Mouse (Mus musculus) stomach, postnatal 0 days (tissue): Measurements from ENCODE around the gene Gm28051. TPM values are rescaled to one million over a fixed set of nuclear protein-coding genes. Genes with fewer than 3 reads are reported as not detected.

Source experiments
- ATAC-seq: fragments of 200-750 bp; cut with Nextera tagmentation; 2 replicates; pipeline ENCODE4 v1.8.0; 2017; ENCODE audit not compliant: low FRiP score, low TSS enrichment
- DNase-seq: peaks from one replicate; pipeline ENCODE4 v3.0.0-alpha.2; 2016; ENCODE audit warnings: low spot score
- H3K27ac ChIP-seq: fragments of 300-500 bp; sonication (generic); replicated peaks from 2 replicates; pipeline ENCODE4 v1.5.1; 2014; ENCODE audit warnings: mild to moderate bottlenecking, control low read depth
- H3K27me3 ChIP-seq: fragments of 300-500 bp; sonication (generic); 2 replicates; pipeline ENCODE4 v1.6.1; 2014; ENCODE audit warnings: low read length; ENCODE audit not compliant: control insufficient read depth, insufficient read depth
- H3K36me3 ChIP-seq: fragments of 300-500 bp; sonication (generic); 2 replicates; pipeline ENCODE4 v1.6.1; 2014; ENCODE audit warnings: low read length, mixed read lengths; ENCODE audit not compliant: control insufficient read depth, insufficient read depth
- H3K4me1 ChIP-seq: fragments of 300-500 bp; sonication (generic); replicated peaks from 2 replicates; pipeline ENCODE4 v1.6.1; 2014; ENCODE audit warnings: antibody characterized with exemption; ENCODE audit not compliant: control insufficient read depth, insufficient read depth
- H3K4me2 ChIP-seq: fragments of 300-500 bp; sonication (generic); replicated peaks from 2 replicates; pipeline ENCODE4 v1.6.1; 2014; ENCODE audit warnings: low read depth, mild to moderate bottlenecking, control low read depth, moderate library complexity
- H3K4me3 ChIP-seq: fragments of 300-500 bp; sonication (generic); 2 replicates; pipeline ENCODE4 v1.5.1; 2014; ENCODE audit warnings: low read depth, low read length, control low read depth
- H3K9ac ChIP-seq: fragments of 300-500 bp; sonication (generic); 2 replicates; pipeline ENCODE4 v1.6.1; 2014; ENCODE audit warnings: mild to moderate bottlenecking, low read length, control low read depth, mixed read lengths
- H3K9me3 ChIP-seq: fragments of 300-500 bp; sonication (generic); 2 replicates; pipeline ENCODE4 v1.6.1; 2016; ENCODE audit warnings: low read length; ENCODE audit not compliant: control insufficient read depth
- CTCF ChIP-seq: IDR thresholded peaks from 2 replicates; pipeline ENCODE4 v1.5.1; 2016; ENCODE audit warnings: antibody characterized with exemption, low read depth, mild to moderate bottlenecking, moderate library complexity
- EP300 ChIP-seq: optimal IDR thresholded peaks from 2 replicates; pipeline ENCODE3; 2016; ENCODE audit warnings: antibody characterized with exemption
- WGBS: fragments of 180-500 bp; shearing (Covaris S2); extraction: QIAGEN DNeasy Blood & Tissue Kit; methylation state at CpG from one replicate; pipeline ENCODE4 v1.1.7; 2014; 5-methylcytosine and 5-hydroxymethylcytosine counted together
- microRNA counts: library from miRNA; unstranded; fragments of <30 nt; microRNA quantifications from one replicate; lab custom pipeline; 2015
- microRNA-seq: library from miRNA; unstranded; fragments of <30 nt; microRNA quantifications from one replicate; pipeline ENCODE4, GENCODE M21; 2016
- polyA plus RNA-seq: library from polyadenylated mRNA; unstranded; fragments of >200 nt; fragmentation: Nextera tagmentation; extraction: Ambion mirVana; gene quantifications from 2 replicates; pipeline ENCODE4 v1.2.1, GENCODE M21; 2015

The Gm28051 gene
- polyA plus RNA-seq, 1 experiment from 2014 or later, result not detected

DNA sequence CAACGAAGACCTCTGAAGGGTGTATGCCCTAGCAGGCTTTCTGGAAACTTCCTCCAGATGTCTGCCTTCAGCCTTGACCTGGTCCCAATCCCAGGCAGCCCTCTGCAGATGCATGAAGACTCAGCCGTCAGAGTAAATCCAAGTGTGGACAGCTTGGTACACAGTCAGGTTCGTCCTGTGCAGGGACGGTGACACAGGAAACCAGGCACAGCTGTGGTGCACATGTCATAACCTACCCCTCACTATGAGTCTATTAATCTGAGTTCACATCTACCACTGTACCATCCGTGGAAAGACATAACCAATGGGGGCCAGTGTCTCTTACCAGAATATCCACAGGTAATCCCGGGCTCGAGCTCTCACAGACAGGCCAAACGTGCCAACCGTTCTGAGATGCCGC, 83.0 kb downstream of the Gm28051 start:
- no peak overlapping the region for H3K4me3 ChIP-seq
- no peaks in the 10 kb centered on the region for H3K9me3 ChIP-seq
- ATAC-seq, result no peak
- no peak overlapping the region for H3K9ac ChIP-seq
- WGBS, result 80% methylated on average over 10 of the region's 10 CpGs
- no peaks in the 10 kb centered on the region for H3K36me3 ChIP-seq
- no peak for DNase-seq
- H3K27ac ChIP-seq, result no peak overlapping the region
- no peaks in the 10 kb centered on the region for H3K4me1 ChIP-seq
- H3K4me2 ChIP-seq, result no peak overlapping the region
- H3K27me3 ChIP-seq, result no peaks in the 10 kb centered on the region
- no peak for TF ChIP-seq CTCF
- no peak for TF ChIP-seq EP300

DNA sequence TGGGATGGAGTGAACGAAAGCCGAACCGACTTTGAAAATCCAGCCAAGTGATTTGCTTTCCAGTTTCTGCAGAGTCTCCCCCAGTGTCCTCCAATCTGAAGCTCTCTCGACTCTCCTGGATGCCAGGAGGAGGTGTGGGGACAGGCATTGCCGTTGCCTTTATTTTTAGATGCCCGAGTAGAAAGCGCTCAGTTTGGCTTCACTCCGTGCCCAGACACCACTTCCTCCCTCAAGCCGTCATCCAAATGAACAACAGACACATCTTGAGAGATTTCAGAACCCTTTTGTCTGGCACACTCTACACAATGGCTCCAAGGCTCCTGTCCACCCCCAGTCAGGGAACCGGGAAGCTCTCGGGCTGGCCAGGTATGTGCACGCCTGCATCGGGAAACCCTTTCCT, 83.4 kb downstream of the Gm28051 start:
- Histone ChIP-seq H3K9ac (no peak overlapping the region), H3K27ac (no peak overlapping the region), H3K36me3 (no peaks in the 10 kb centered on the region), H3K4me3 (no peak overlapping the region), H3K27me3 (no peaks in the 10 kb centered on the region), H3K4me1 (no peaks in the 10 kb centered on the region), H3K9me3 (no peaks in the 10 kb centered on the region), H3K4me2 (no peak overlapping the region)
- ATAC-seq (no peak), DNase-seq (no peak)
- 75% methylated on average over 13 of the region's 13 CpGs for WGBS
- TF ChIP-seq EP300 (no peak), CTCF (no peak)

DNA sequence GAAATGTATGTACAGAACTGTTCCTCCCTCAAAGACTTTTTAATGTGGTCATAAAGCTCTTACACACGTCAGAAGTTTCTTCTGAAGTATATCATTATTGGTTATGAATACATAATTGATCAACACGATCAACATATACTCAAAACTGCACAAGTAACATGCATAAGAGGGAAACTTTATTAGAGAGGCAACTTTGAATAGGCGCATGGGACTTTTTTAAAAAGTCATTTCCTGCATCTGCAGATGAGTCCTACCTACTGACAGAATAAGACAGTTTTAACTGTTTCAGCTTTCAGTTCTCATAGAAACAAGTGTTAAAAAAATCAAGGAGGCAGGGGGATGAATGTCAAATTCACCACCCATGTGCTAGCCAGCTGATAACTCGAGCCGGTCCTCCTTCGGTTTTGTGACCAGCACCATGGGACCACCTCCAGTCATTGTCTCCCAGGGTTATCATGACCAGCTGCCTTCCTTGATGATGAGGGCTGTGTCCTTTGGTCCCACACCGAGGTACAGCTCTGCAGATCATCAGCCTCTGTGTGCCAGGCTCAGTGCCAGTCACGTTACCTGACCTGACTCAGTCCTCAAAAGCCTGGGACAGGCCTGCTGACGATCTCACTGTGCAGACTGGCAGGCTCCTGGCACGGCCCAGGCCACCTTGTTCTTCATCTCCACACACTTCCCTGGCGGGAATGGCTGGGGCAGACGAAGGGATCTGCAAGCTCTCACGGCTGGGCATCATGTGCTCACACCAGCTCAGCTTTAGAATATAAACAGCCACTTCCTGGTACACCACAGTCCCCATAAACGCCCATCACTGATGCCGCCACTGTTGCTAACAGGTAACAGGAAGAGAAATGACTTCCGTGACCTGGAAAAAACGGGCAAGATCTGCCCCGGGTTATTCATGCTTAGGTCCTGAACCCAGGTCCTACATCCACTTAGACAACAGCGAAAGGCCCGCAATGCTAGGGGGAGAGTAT, 84.4 kb downstream of the Gm28051 start:
- no peaks in the 10 kb centered on the region for H3K9me3 ChIP-seq
- ATAC-seq (peak; percentile 53; the same call in 1 of the 2 replicates), DNase-seq (no peak)
- H3K27ac ChIP-seq, result no peak overlapping the region
- H3K4me1 ChIP-seq, result no peaks in the 10 kb centered on the region
- H3K4me3 ChIP-seq, result no peak overlapping the region
- H3K36me3 ChIP-seq, result no peaks in the 10 kb centered on the region
- TF ChIP-seq EP300 (no peak), CTCF (no peak)
- WGBS, result 66% methylated on average over 20 of the region's 20 CpGs
- H3K4me2 ChIP-seq, result no peak overlapping the region
- H3K27me3 ChIP-seq, result no peaks in the 10 kb centered on the region
- no peak overlapping the region for H3K9ac ChIP-seq

DNA sequence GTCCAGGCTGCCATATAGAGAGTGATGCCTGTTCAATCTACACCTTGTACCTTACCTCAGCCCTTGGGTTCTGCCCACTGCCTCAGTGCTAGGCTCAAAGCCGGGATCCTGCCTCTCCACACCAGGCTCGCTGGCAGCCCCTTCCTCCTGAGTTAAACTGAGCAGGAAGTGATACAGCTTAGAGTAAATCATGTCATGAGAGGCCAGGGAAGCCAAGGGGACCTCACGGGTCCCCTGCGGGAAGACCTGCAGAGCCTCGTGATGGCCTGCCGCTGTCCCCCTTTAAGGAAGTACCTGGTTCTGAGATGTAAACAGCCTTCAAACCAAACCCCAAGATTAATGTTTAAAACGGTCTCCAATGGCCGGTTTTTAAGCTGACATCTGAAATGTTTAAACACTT, 85.4 kb downstream of the Gm28051 start:
- Histone ChIP-seq H3K4me1 (no peaks in the 10 kb centered on the region), H3K4me2 (no peak overlapping the region), H3K27me3 (no peaks in the 10 kb centered on the region), H3K9ac (no peak overlapping the region), H3K36me3 (no peaks in the 10 kb centered on the region), H3K4me3 (no peak overlapping the region), H3K9me3 (no peaks in the 10 kb centered on the region), H3K27ac (no peak overlapping the region)
- 25% methylated on average over 8 of the region's 8 CpGs for WGBS
- no peak for DNase-seq
- TF ChIP-seq EP300 (no peak), CTCF (no peak)
- no peak for ATAC-seq

DNA sequence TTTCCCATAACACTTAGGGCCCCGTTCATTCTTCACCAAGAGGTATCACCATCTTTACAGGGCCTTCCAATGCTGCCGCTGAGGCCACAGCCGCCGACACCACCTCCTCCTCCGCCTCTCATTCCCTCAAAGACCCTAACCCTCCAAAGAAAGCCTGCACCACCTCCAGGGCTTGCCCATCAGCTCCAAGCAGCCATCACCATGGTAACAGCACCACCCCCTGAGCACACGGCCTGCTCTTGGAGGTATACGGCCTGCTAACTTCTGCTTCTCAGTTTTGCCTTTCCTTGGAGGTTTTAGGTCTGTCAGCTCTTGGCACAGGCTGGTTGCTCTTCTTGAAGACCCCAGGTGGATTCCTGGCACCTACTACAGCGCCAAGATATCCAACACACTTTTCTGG, 86.7 kb downstream of the Gm28051 start:
- Histone ChIP-seq H3K36me3 (no peaks in the 10 kb centered on the region), H3K4me1 (no peaks in the 10 kb centered on the region), H3K4me2 (no peak overlapping the region), H3K27me3 (no peaks in the 10 kb centered on the region), H3K4me3 (no peak overlapping the region), H3K9ac (no peak overlapping the region), H3K27ac (no peak overlapping the region), H3K9me3 (no peaks in the 10 kb centered on the region)
- 82% methylated on average over 8 of the region's 8 CpGs for WGBS
- TF ChIP-seq CTCF, result no peak
- no peak for TF ChIP-seq EP300
- ATAC-seq (no peak), DNase-seq (no peak)

MicroRNAs encoded within 50 kb of the gene (microRNA counts, 519-probe panel; counts per million panel counts)
- not detected for microRNA mmu-miR-1936 (lab: Ali Mortazavi, UCI)

Small RNA genes lying within 50 kb of the gene (microRNA-seq; reads per million reads assigned to microRNA genes)
- not detected for gene Mir1936

Other genes starting within 250 kb of the Gm28051 start
- 28.9 and 33.2 TPM in 2 replicates for gene Chga, start 202.8 kb downstream of the Gm28051 start, polyA plus RNA-seq
- 21.5 and 26.7 TPM in 2 replicates for gene Itpk1, start 52.8 kb downstream of the Gm28051 start, polyA plus RNA-seq
- gene Moap1, start 14.1 kb downstream of the Gm28051 start, polyA plus RNA-seq, result 8.1 and 9.5 TPM in 2 replicates
- gene Tmem251, start 14.0 kb downstream of the Gm28051 start, polyA plus RNA-seq, result 10.5 and 10.9 TPM in 2 replicates
- 13.6 and 14.7 TPM in 2 replicates for gene Gon7, start within 50 bp of the Gm28051 start, polyA plus RNA-seq
- 16.1 and 16.3 TPM in 2 replicates for gene Ubr7, start 202 bp upstream of the Gm28051 start, polyA plus RNA-seq
- gene Gm20604, start 907 bp upstream of the Gm28051 start, polyA plus RNA-seq, result 10.3 and 10.6 TPM in 2 replicates
- 8.4 and 9.0 TPM in 2 replicates for gene Btbd7, start 120.7 kb upstream of the Gm28051 start, polyA plus RNA-seq
- gene Cox8c, start 141.6 kb upstream of the Gm28051 start, polyA plus RNA-seq, result not detected in 2 replicates
- 0.15 and 0.17 TPM in 2 replicates for gene Unc79, start 191.1 kb upstream of the Gm28051 start, polyA plus RNA-seq